Mouse (Mus musculus) bone marrow macrophage, adult 2 months (primary cell): ENCODE measurements around the gene Hsd17b7. TPM values are rescaled to one million over a fixed set of nuclear protein-coding genes. Genes with fewer than 3 reads are reported as not detected.

Experiments
- H3K27ac ChIP-seq: 2 replicates; pipeline ENCODE4 v1.5.1; 2012; ENCODE audit warnings: low read depth, low read length; ENCODE audit not compliant: insufficient read depth
- H3K4me1 ChIP-seq: 2 replicates; pipeline ENCODE4 v1.6.1; 2012; ENCODE audit warnings: low read length; ENCODE audit not compliant: control insufficient read depth, insufficient read depth
- H3K4me3 ChIP-seq: 2 replicates; pipeline ENCODE4 v1.5.1; 2012; ENCODE audit warnings: mild to moderate bottlenecking, low read length, moderate library complexity; ENCODE audit not compliant: insufficient read depth
- CTCF ChIP-seq: IDR thresholded peaks from 2 replicates; pipeline ENCODE4 v1.5.1; 2012; ENCODE audit warnings: low read depth, mild to moderate bottlenecking, low read length, moderate library complexity
- POLR2A ChIP-seq: IDR thresholded peaks from 2 replicates; pipeline ENCODE4 v1.6.1; 2012; ENCODE audit warnings: mild to moderate bottlenecking, low read depth, low read length, borderline replicate concordance
- polyA plus RNA-seq: library from polyadenylated mRNA; stranded (reverse); fragments of >200 nt; gene quantifications from 2 replicates; pipeline ENCODE4 v1.2.4, GENCODE M21; 2012; ENCODE audit not compliant: missing spikeins, insufficient read depth, insufficient read length

Gene Hsd17b7
- polyA plus RNA-seq, 1 experiment = 2.7 TPM

GRCm38 (mm10) chr1:169971998-169972397 is 3.0 kb upstream of the Hsd17b7 start:
- no peak overlapping the region for H3K27ac ChIP-seq
- H3K4me1 ChIP-seq = peaks cover 5% of the 10 kb centered on the region
- no peak overlapping the region for H3K4me3 ChIP-seq
- TF ChIP-seq POLR2A (no peak), CTCF (no peak)

DNA sequence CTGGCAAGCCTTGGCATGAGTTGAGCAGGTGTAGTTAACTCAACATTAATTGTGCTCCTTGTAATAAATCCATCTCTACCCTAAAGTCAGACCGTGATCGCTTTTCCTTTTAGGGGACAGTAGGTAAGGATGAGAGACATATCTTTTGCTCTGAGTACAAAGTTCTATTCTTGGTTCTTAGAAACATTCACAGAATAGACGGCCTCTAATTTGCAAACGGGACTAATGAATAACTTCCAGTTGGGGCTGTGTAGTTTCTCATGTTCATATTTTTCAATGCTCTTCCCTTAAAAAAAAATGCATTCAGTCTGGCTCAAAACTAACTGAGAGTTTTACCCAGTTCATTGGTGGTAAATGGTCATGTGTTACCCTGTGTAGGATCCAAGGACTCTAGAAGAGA is 1.9 kb upstream of the Hsd17b7 start:
- no peak overlapping the region for H3K27ac ChIP-seq
- TF ChIP-seq CTCF (no peak), POLR2A (no peak)
- peaks cover 5% of the 10 kb centered on the region for H3K4me1 ChIP-seq
- no peak overlapping the region for H3K4me3 ChIP-seq

DNA sequence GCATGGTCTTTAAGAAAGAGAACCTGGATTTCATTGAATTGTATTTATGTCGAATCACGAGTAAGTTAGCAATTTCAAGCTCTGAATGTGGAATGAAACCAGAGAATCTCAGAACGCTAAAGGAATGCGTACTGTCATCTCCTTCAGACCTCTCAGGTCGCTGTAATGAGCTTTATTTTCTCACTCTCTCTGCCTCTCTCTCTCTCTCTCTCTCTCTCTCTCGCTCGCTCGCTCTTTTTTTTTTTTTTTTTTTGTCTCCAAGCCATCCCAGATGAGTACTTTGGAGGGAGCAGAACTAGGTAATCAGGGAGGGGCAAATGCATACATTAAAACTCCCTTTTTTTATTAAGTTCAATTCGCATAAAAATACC is 460 bp upstream of the Hsd17b7 start:
- TF ChIP-seq POLR2A (no peak), CTCF (no peak)
- Histone ChIP-seq H3K27ac (peak overlapping the region; percentile 48), H3K4me3 (peak overlapping the region; percentile 60), H3K4me1 (peaks cover 5% of the 10 kb centered on the region)

- no peaks in the 10 kb centered on the region for H3K4me1 ChIP-seq
- H3K4me3 ChIP-seq = no peak overlapping the region
- no peak overlapping the region for H3K27ac ChIP-seq
- TF ChIP-seq CTCF (no peak), POLR2A (no peak)
Measured at GRCm38 (mm10) chr1:169953106-169953505, 15.9 kb downstream of the Hsd17b7 start.

- Histone ChIP-seq H3K27ac (no peak overlapping the region), H3K4me1 (no peaks in the 10 kb centered on the region), H3K4me3 (no peak overlapping the region)
- no peak for TF ChIP-seq CTCF
- TF ChIP-seq POLR2A = no peak
Measured at GRCm38 (mm10) chr1:169952636-169953035, 16.4 kb downstream of the Hsd17b7 start.

- H3K4me1 ChIP-seq = no peaks in the 10 kb centered on the region
- no peak overlapping the region for H3K27ac ChIP-seq
- TF ChIP-seq CTCF (no peak), POLR2A (no peak)
- H3K4me3 ChIP-seq = no peak overlapping the region
Measured at GRCm38 (mm10) chr1:169951561-169951960, 17.5 kb downstream of the Hsd17b7 start.

- Histone ChIP-seq H3K27ac (no peak overlapping the region), H3K4me3 (no peak overlapping the region), H3K4me1 (no peaks in the 10 kb centered on the region)
- no peak for TF ChIP-seq POLR2A
- no peak for TF ChIP-seq CTCF
Measured at GRCm38 (mm10) chr1:169950651-169951050, 18.4 kb downstream of the Hsd17b7 start.

DNA sequence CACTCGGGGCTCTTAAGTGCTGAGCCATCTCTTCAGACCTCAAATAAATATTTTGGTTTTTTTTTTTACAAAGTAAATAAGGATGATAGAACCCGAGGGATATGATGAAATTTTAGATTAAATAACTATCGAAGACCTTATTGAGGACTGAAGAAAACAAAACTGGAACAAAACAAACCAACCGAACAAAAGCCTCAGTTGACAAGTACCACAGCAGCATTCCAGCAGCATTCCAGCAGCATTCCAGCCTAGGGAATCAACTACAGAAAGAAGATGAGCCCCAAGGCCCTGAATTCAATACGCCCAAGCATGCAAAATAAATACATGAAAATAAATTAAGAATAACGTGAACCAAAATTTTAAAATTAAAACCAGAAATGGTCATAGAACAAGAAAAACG is 19.1 kb downstream of the Hsd17b7 start:
- no peaks in the 10 kb centered on the region for H3K4me1 ChIP-seq
- no peak overlapping the region for H3K27ac ChIP-seq
- TF ChIP-seq CTCF = no peak
- no peak for TF ChIP-seq POLR2A
- H3K4me3 ChIP-seq = no peak overlapping the region

DNA sequence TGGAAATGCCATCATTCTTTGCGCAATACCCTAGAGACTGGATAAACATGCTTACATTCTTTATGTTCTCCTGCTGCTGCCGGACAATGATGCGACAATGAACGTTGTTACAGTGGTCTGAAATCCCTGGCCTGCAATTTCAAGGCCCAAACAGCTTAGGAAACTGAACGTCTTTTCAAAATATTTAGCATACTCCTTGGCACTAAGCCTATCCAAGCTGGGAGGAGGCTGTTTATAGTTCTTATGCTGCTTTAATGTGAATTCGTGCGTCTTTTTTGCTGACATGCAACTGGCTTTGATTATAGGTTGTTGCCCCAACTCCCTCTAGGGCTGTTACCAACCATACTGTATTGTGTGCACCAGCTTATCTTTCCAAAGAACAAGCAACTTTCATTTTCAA is 20.2 kb downstream of the Hsd17b7 start:
- Histone ChIP-seq H3K4me3 (no peak overlapping the region), H3K27ac (no peak overlapping the region), H3K4me1 (no peaks in the 10 kb centered on the region)
- TF ChIP-seq CTCF (no peak), POLR2A (no peak)

DNA sequence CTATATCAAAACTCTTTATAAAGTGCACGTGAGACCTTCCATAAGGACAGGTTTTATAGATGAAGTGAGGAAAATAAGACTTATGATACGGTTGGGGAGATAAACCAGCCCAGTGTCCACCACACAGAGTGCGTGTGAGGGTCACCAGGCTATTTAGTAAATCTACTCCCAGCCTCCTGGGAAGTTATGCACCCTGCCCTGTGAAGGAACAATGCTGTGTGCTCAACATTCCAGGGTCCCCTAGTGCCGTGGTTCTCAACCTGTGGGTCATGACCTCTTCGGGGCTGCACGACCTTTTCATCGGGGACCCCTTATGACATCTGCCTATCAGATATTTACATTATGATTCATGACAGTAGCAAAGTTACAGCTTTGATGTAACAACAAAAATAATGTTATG is 20.8 kb downstream of the Hsd17b7 start:
- TF ChIP-seq POLR2A (no peak), CTCF (no peak)
- Histone ChIP-seq H3K4me3 (no peak overlapping the region), H3K27ac (no peak overlapping the region), H3K4me1 (no peaks in the 10 kb centered on the region)

GRCm38 (mm10) chr1:169947654-169948053 is 21.4 kb downstream of the Hsd17b7 start:
- Histone ChIP-seq H3K4me1 (no peaks in the 10 kb centered on the region), H3K27ac (no peak overlapping the region), H3K4me3 (no peak overlapping the region)
- no peak for TF ChIP-seq CTCF
- no peak for TF ChIP-seq POLR2A
